ENCODE assay signal across 15 mouse cellular contexts in the genomic region with DNA sequence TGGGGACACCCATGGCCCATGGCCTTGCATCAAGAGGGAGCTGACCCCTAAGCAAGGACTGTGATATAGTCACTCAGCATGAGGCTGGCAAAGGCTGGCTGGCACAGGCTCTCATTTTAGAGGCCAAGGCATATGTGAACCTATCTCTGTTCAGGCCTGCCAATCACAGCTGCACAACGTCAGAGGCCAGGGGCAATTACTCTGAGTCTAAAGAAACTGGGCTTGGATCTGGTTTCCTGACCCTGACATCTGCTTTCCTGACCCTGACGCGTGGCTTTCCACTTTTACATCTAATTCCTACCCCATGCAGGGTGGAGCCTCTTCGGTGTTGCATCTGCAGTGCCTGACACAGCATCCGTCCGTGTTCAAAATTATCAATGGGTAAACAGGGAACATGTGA.
DNase-seq lines count a peak whose midpoint lies in the region; ATAC-seq and TF ChIP-seq lines count a peak whose summit lies in the region.
"Had no signal": no experiment of that assay in that cellular context is flagged by ENCODE, and none has a peak within 500 bp of the region (broad histone marks: within the 10 kb centered on the region; RNA-seq: fewer than 3 reads in every experiment).

No protein-coding gene starts in this region.

- no peaks in the 10 kb centered on the region for H3K36me3 ChIP-seq in forebrain, embryonic 10.5 days (replicated peaks)
- no peaks in the 10 kb centered on the region for H3K36me3 ChIP-seq in forebrain, postnatal 0 days (ENCODE audit: insufficient read depth)
- no peaks in the 10 kb centered on the region for H3K36me3 ChIP-seq in megakaryocyte, embryonic 14.5 days (replicated peaks; ENCODE audit: low read length)
- no peaks in the 10 kb centered on the region for H3K36me3 ChIP-seq in hindbrain, embryonic 11.5 days (ENCODE audit: control insufficient read depth, insufficient read depth, low read length)

- 64% methylated on average over 6 of the region's 6 CpGs for WGBS in forebrain, embryonic 10.5 days
- 65% methylated on average over 6 of the region's 6 CpGs for WGBS in forebrain, postnatal 0 days
- 47% methylated on average over 6 of the region's 6 CpGs for WGBS in hindbrain, embryonic 11.5 days

- TF ChIP-seq CTCF in forebrain, postnatal 0 days (IDR thresholded peaks at IDR 0.05; ENCODE audit: low read depth): no peak

- H3K9me3 ChIP-seq in forebrain, embryonic 10.5 days: no peaks in the 10 kb centered on the region
- H3K9me3 ChIP-seq in forebrain, postnatal 0 days (ENCODE audit: low read length): no peaks in the 10 kb centered on the region
- H3K9me3 ChIP-seq in megakaryocyte, embryonic 14.5 days: peaks cover 27% of the 10 kb centered on the region
- H3K9me3 ChIP-seq in hindbrain, embryonic 11.5 days (ENCODE audit: control insufficient read depth, low read length): no peaks in the 10 kb centered on the region

- no peak overlapping the region for H3K9ac ChIP-seq in forebrain, postnatal 0 days
- H3K9ac ChIP-seq in hindbrain, embryonic 11.5 days (ENCODE audit: low read depth, low read length): no peak overlapping the region

- ATAC-seq in forebrain, postnatal 0 days: no peak
- no peak for ATAC-seq in megakaryocyte, adult 5-6 weeks (ENCODE audit: poor library complexity, severe bottlenecking)
- ATAC-seq in hindbrain, embryonic 11.5 days (ENCODE audit: low FRiP score): peak; percentile 28; the same call in 1 of the 2 replicates

- no peak overlapping the region for H3K4me3 ChIP-seq in forebrain, embryonic 10.5 days
- H3K4me3 ChIP-seq in forebrain, postnatal 0 days (ENCODE audit: low read depth, low read length): no peak overlapping the region
- peak overlapping the region; percentile 20 for H3K4me3 ChIP-seq in megakaryocyte, embryonic 14.5 days (replicated peaks)
- H3K4me3 ChIP-seq in hindbrain, embryonic 11.5 days (ENCODE audit: low read depth, low read length): no peak overlapping the region
- H3K4me3 ChIP-seq: gastrocnemius, adult 2 months had no signal

- peaks cover 9% of the 10 kb centered on the region; the same call in 1 of the 2 replicates for H3K4me1 ChIP-seq in forebrain, embryonic 10.5 days
- H3K4me1 ChIP-seq in forebrain, postnatal 0 days (ENCODE audit: insufficient read depth): no peaks in the 10 kb centered on the region
- H3K4me1 ChIP-seq in megakaryocyte, embryonic 14.5 days: no peaks in the 10 kb centered on the region
- no peaks in the 10 kb centered on the region for H3K4me1 ChIP-seq in hindbrain, embryonic 11.5 days (replicated peaks; ENCODE audit: control insufficient read depth, insufficient read depth, low read length)

- no peak overlapping the region for H3K4me2 ChIP-seq in forebrain, postnatal 0 days (ENCODE audit: low read depth)
- H3K4me2 ChIP-seq in hindbrain, embryonic 11.5 days (replicated peaks; ENCODE audit: low read depth, low read length): no peak overlapping the region
- H3K4me2 ChIP-seq: heart, embryonic 11.5 days had no signal

- DNase-seq in forebrain, embryonic 10.5 days (ENCODE audit: extremely low spot score, low spot score): peak; percentile 17
- DNase-seq in forebrain, postnatal 0 days: no peak
- peak; percentile 17 for DNase-seq in hindbrain, embryonic 11.5 days (ENCODE audit: low spot score)
- peak; percentile 30 for DNase-seq in neural tube, embryonic 10.5 days (ENCODE audit: extremely low spot score, low spot score)
- no peak for DNase-seq in frontal cortex, postnatal 14 days (ENCODE audit: low spot score in 2 of 2)
- DNase-seq in adipocyte (ENCODE audit: low spot score): no peak
- DNase-seq: adrenal gland, postnatal 36 days; B cell, adult 2 months; gastrocnemius, adult 2 months; kidney, adult 9 months; liver; thymus, adult 2 months had no signal

- H3K27me3 ChIP-seq in forebrain, embryonic 10.5 days (ENCODE audit: poor library complexity, severe bottlenecking): 0 out of 2 replicates have a peak, but pooled peaks cover 4% of the 10 kb centered on the region
- H3K27me3 ChIP-seq in forebrain, postnatal 0 days (ENCODE audit: insufficient read depth, low read length): no peaks in the 10 kb centered on the region
- H3K27me3 ChIP-seq in megakaryocyte, embryonic 14.5 days (replicated peaks): no peaks in the 10 kb centered on the region
- no peaks in the 10 kb centered on the region for H3K27me3 ChIP-seq in hindbrain, embryonic 11.5 days (ENCODE audit: control insufficient read depth, insufficient read depth, low read length)

- H3K27ac ChIP-seq in forebrain, embryonic 10.5 days: 0 out of 2 replicates have a peak overlapping the region, but pooled peaks have one; percentile 35
- no peak overlapping the region for H3K27ac ChIP-seq in forebrain, postnatal 0 days (ENCODE audit: low read depth, low read length)
- no peak overlapping the region for H3K27ac ChIP-seq in hindbrain, embryonic 11.5 days (ENCODE audit: low read depth, low read length)
- H3K27ac ChIP-seq: gastrocnemius, adult 2 months had no signal

Comparison
In these comparisons a context has a peak if more than half of its experiments do, and no peak if none do; other contexts are left out.
1. DNase-seq: peak in forebrain, embryonic 10.5 days (single experiment), hindbrain, embryonic 11.5 days (single experiment) and neural tube, embryonic 10.5 days (single experiment); none in forebrain, postnatal 0 days (single experiment), frontal cortex, postnatal 14 days (0 of 2) and adipocyte (single experiment).